Mouse (Mus musculus) kidney, postnatal 10 days (tissue): ENCODE data around the gene Polr1b.

Experiments used
- DNase-seq: peaks from one replicate; pipeline ENCODE4 v3.0.0; 2021; ENCODE audit warnings: mixed read lengths

The Polr1b gene

GRCm38 (mm10) chr2:129118061-129118460 is 17.3 kb downstream of the Polr1b start:
- DNase-seq: no peak

- no peak for DNase-seq
Observed at GRCm38 (mm10) chr2:129121986-129122385, 21.2 kb downstream of the Polr1b start.

- DNase-seq: peak; percentile 94
Observed at GRCm38 (mm10) chr2:129129412-129129929, 28.7 kb downstream of the Polr1b start, which contains the start of gene Chchd5. TSS of gene Chchd5 (plus strand) at chr2:129129700.

- DNase-seq: peak; percentile 42
Observed at GRCm38 (mm10) chr2:129129987-129130545, 29.3 kb downstream of the Polr1b start.

- no peak for DNase-seq
Observed at GRCm38 (mm10) chr2:129130776-129131175, 30.0 kb downstream of the Polr1b start.

GRCm38 (mm10) chr2:129132231-129132630 is 31.4 kb downstream of the Polr1b start:
- DNase-seq: no peak

- DNase-seq: no peak
Observed at GRCm38 (mm10) chr2:129133006-129133805, 32.4 kb downstream of the Polr1b start.

GRCm38 (mm10) chr2:129139906-129140305 is 39.1 kb downstream of the Polr1b start:
- no peak for DNase-seq

- no peak for DNase-seq
Observed at GRCm38 (mm10) chr2:129148836-129149235, 48.0 kb downstream of the Polr1b start.

GRCm38 (mm10) chr2:129150386-129150785 is 49.6 kb downstream of the Polr1b start:
- DNase-seq: no peak

- DNase-seq: no peak
Observed at GRCm38 (mm10) chr2:129151111-129151510, 50.3 kb downstream of the Polr1b start.

- DNase-seq: no peak
Observed at GRCm38 (mm10) chr2:129152751-129153150, 52.0 kb downstream of the Polr1b start.

GRCm38 (mm10) chr2:129164815-129165214 is 64.0 kb downstream of the Polr1b start:
- no peak for DNase-seq

- DNase-seq: no peak
Observed at GRCm38 (mm10) chr2:129166466-129167463, 66.0 kb downstream of the Polr1b start.

GRCm38 (mm10) chr2:129173386-129173785 is 72.6 kb downstream of the Polr1b start:
- DNase-seq: no peak

GRCm38 (mm10) chr2:129174474-129174873 is 73.7 kb downstream of the Polr1b start:
- DNase-seq: peak; percentile 72

GRCm38 (mm10) chr2:129175636-129176035 is 74.8 kb downstream of the Polr1b start:
- peak; percentile 23 for DNase-seq
